Mouse (Mus musculus): ENCODE data around the gene Gm8334. TPM values are rescaled to one million over a fixed set of nuclear protein-coding genes. Genes with fewer than 3 reads are reported as not detected.
"Not testable (repeated sequence)": the region's sequence is repeated elsewhere in the genome, so short reads cannot be mapped to it uniquely, and the experiment has no call there.

Gm8334 gene
- polyA plus RNA-seq (2014; fragmentation: Nextera tagmentation; extraction: Ambion mirVana), result not detected in 2 replicates

- ATAC-seq (ENCODE audit: low FRiP score); H3K4me1 ChIP-seq (replicated peaks; ENCODE audit: control insufficient read depth, insufficient read depth, low read length); H3K27ac ChIP-seq (ENCODE audit: low read depth, low read length); H3K4me3 ChIP-seq (ENCODE audit: low read depth, low read length); H3K36me3 ChIP-seq (ENCODE audit: control insufficient read depth, insufficient read depth, low read length); DNase-seq (ENCODE audit: low spot score); H3K4me2 ChIP-seq (replicated peaks; ENCODE audit: low read depth, low read length); H3K9ac ChIP-seq (ENCODE audit: low read depth, low read length); H3K27me3 ChIP-seq (ENCODE audit: control insufficient read depth, insufficient read depth, low read length); H3K9me3 ChIP-seq (ENCODE audit: control insufficient read depth, low read length): not testable (repeated sequence)
- WGBS, result 87% methylated on average over 3 of the region's 7 CpGs
Observed at GRCm38 (mm10) chrX:148615053-148615452, at the start of gene Gm8334. Gm8334 (minus strand) TSS chrX:148615153.

GRCm38 (mm10) chrX:148663298-148663697, 48.3 kb upstream of the Gm8334 start, which contains the start of gene Gm15127:
Gm15127 (plus strand) TSS chrX:148663598.
- not testable (repeated sequence) for H3K27ac ChIP-seq (ENCODE audit: low read depth, low read length); H3K27me3 ChIP-seq (ENCODE audit: control insufficient read depth, insufficient read depth, low read length); ATAC-seq (ENCODE audit: low FRiP score); H3K36me3 ChIP-seq (ENCODE audit: control insufficient read depth, insufficient read depth, low read length); H3K9ac ChIP-seq (ENCODE audit: low read depth, low read length); H3K4me2 ChIP-seq (replicated peaks; ENCODE audit: low read depth, low read length); H3K4me1 ChIP-seq (replicated peaks; ENCODE audit: control insufficient read depth, insufficient read depth, low read length); DNase-seq (ENCODE audit: low spot score); H3K4me3 ChIP-seq (ENCODE audit: low read depth, low read length); H3K9me3 ChIP-seq (ENCODE audit: control insufficient read depth, low read length)
- 92% methylated on average over 2 of the region's 4 CpGs for WGBS

Other genes starting within 250 kb of the Gm8334 start
- not detected in 2 replicates for gene Gm15114, start 126.2 kb downstream of the Gm8334 start, polyA plus RNA-seq (2014; fragmentation: Nextera tagmentation; extraction: Ambion mirVana)
- not detected in 2 replicates for gene Gm15127, start 48.4 kb upstream of the Gm8334 start, polyA plus RNA-seq (2014; fragmentation: Nextera tagmentation; extraction: Ambion mirVana)
- not detected in 2 replicates for gene Luzp4, start 242.5 kb upstream of the Gm8334 start, polyA plus RNA-seq (2014; fragmentation: Nextera tagmentation; extraction: Ambion mirVana)

Data from hindbrain, embryonic 11.5 days (tissue).